Mouse (Mus musculus) olfactory bulb, adult 2 months (tissue): ENCODE data around the gene F9.
"Not testable (repeated sequence)": the region's sequence is repeated elsewhere in the genome, so short reads cannot be mapped to it uniquely, and the experiment has no call there.

Source experiments
- CTCF ChIP-seq: fragments of 200-500 bp; IDR thresholded peaks from 2 replicates; pipeline ENCODE4 v1.5.1; 2012; ENCODE audit warnings: low read depth, mild to moderate bottlenecking, low read length, moderate library complexity; ENCODE audit not compliant: insufficient read depth
- POLR2A ChIP-seq: fragments of 200-500 bp; IDR thresholded peaks from 2 replicates; pipeline ENCODE4 v1.6.1; 2012; ENCODE audit warnings: mild to moderate bottlenecking, low read depth, low read length, moderate library complexity; ENCODE audit not compliant: insufficient read depth

DNA sequence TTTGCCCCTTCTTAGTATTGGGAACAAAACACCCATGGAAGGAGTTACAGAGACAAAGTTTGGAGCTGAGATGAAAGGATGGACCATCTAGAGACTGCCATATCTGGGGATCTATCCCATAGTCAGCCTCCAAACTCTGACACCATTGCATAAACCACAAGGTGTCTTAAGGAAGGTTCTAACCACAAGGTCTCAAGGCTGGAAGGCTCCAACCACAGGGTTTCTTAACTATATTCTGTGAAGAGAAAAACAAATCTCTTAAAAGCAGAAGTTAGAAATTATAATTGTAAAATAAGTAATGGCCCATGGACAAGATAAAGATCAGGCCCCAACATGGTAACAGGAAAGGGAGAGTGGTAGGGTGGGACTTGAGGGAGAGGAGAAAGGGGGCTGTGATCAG lies 29.5 kb upstream of the F9 start:
- not testable (repeated sequence) for TF ChIP-seq CTCF, POLR2A
